ENCODE assay signal across 7 mouse cellular contexts in genomic region chr5:118458727-118459390, GRCm38 (mm10).
DNase-seq lines count a peak whose midpoint lies in the region; ATAC-seq and TF ChIP-seq lines count a peak whose summit lies in the region.

No protein-coding gene starts in this region.

- peak overlapping the region; percentile 83 for H3K4me2 ChIP-seq in heart, embryonic 12.5 days
- H3K4me2 ChIP-seq in kidney, embryonic 15.5 days, result peak overlapping the region; percentile 66
- H3K4me2 ChIP-seq in midbrain, postnatal 0 days (ENCODE audit: low read depth, low read length, poor library complexity, severe bottlenecking), result peak overlapping the region; percentile 45

- H3K27me3 ChIP-seq in heart, embryonic 12.5 days (replicated peaks), result no peaks in the 10 kb centered on the region; the same call in 1 of the 2 replicates
- H3K27me3 ChIP-seq in kidney, embryonic 15.5 days, result peaks cover 5% of the 10 kb centered on the region; the same call in 1 of the 2 replicates
- H3K27me3 ChIP-seq in liver, adult 2 months (ENCODE audit: control insufficient read depth, insufficient read depth, low read length), result peaks cover 4% of the 10 kb centered on the region
- 0 out of 2 replicates have a peak, but pooled peaks cover 3% of the 10 kb centered on the region for H3K27me3 ChIP-seq in midbrain, postnatal 0 days (ENCODE audit: insufficient read depth, low read length)

- no peaks in the 10 kb centered on the region for H3K36me3 ChIP-seq in heart, embryonic 12.5 days
- no peaks in the 10 kb centered on the region for H3K36me3 ChIP-seq in kidney, embryonic 15.5 days
- H3K36me3 ChIP-seq in liver, adult 2 months (ENCODE audit: control insufficient read depth, insufficient read depth, low read length), result no peaks in the 10 kb centered on the region
- H3K36me3 ChIP-seq in midbrain, postnatal 0 days (ENCODE audit: insufficient read depth, low read length), result no peaks in the 10 kb centered on the region

- H3K4me3 ChIP-seq in heart, embryonic 12.5 days, result peak overlapping the region; percentile 41
- H3K4me3 ChIP-seq in kidney, embryonic 15.5 days (replicated peaks), result peak overlapping the region; percentile 37
- H3K4me3 ChIP-seq in liver, adult 2 months (ENCODE audit: insufficient read depth, low read depth, low read length), result no peak overlapping the region
- peak overlapping the region; percentile 16; the same call in 1 of the 2 replicates for H3K4me3 ChIP-seq in midbrain, postnatal 0 days (ENCODE audit: low read depth, low read length)

- peak overlapping the region; percentile 70; the same call in 1 of the 2 replicates for H3K27ac ChIP-seq in heart, embryonic 12.5 days (ENCODE audit: poor library complexity, severe bottlenecking)
- H3K27ac ChIP-seq in kidney, embryonic 15.5 days, result peak overlapping the region; percentile 83
- H3K27ac ChIP-seq in liver, adult 2 months (replicated peaks; ENCODE audit: insufficient read depth, low read depth, low read length), result no peak overlapping the region
- no peak overlapping the region for H3K27ac ChIP-seq in midbrain, postnatal 0 days (ENCODE audit: low read depth, low read length)

- H3K9me3 ChIP-seq in heart, embryonic 12.5 days (replicated peaks), result no peaks in the 10 kb centered on the region; the same call in 1 of the 2 replicates
- no peaks in the 10 kb centered on the region for H3K9me3 ChIP-seq in kidney, embryonic 15.5 days (replicated peaks)
- H3K9me3 ChIP-seq in midbrain, postnatal 0 days (ENCODE audit: low read length), result no peaks in the 10 kb centered on the region

- peak; percentile 76 for ATAC-seq in heart, embryonic 12.5 days (ENCODE audit: insufficient number of reproducible peaks, low FRiP score)
- ATAC-seq in kidney, embryonic 15.5 days (replicated peaks; ENCODE audit: low FRiP score), result peak; percentile 76
- ATAC-seq in midbrain, postnatal 0 days (ENCODE audit: low FRiP score), result no peak

- no peak for TF ChIP-seq POLR2A in liver, adult 2 months (IDR thresholded peaks at IDR 0.05; ENCODE audit: extremely low read depth, insufficient read depth, low read length)

- peaks cover 21% of the 10 kb centered on the region for H3K4me1 ChIP-seq in heart, embryonic 12.5 days (replicated peaks)
- H3K4me1 ChIP-seq in kidney, embryonic 15.5 days, result peaks cover 23% of the 10 kb centered on the region
- H3K4me1 ChIP-seq in liver, adult 2 months (ENCODE audit: control insufficient read depth, insufficient read depth, low read length), result peaks cover 4% of the 10 kb centered on the region; the same call in 1 of the 2 replicates
- no peaks in the 10 kb centered on the region; the same call in 1 of the 2 replicates for H3K4me1 ChIP-seq in midbrain, postnatal 0 days (ENCODE audit: insufficient read depth, low read length)

- DNase-seq in adrenal gland, adult 2 months, result peak; percentile 90
- DNase-seq in fibroblast of lung, adult 2 months (ENCODE audit: low read depth), result peak; percentile 100
- no peak for DNase-seq in liver, adult 2 months (ENCODE audit: extremely low read depth, low read depth, low spot score)
- DNase-seq in midbrain, postnatal 0 days (ENCODE audit: low spot score), result peak; percentile 59
- DNase-seq in urinary bladder, postnatal 36 days (ENCODE audit: low spot score in 2 of 2), result peak; percentile 73 to 85

- no peak for TF ChIP-seq CTCF in liver, adult 2 months (IDR thresholded peaks at IDR 0.05; ENCODE audit: low read depth, low read length)
- no peak for TF ChIP-seq CTCF in midbrain, postnatal 0 days (IDR thresholded peaks at IDR 0.05)

- H3K79me2 ChIP-seq in liver, adult 2 months (ENCODE audit: control insufficient read depth, insufficient read depth, low read length), result no peaks in the 10 kb centered on the region

- 5% methylated on average over 16 of the region's 16 CpGs for WGBS in heart, embryonic 12.5 days
- 3% methylated on average over 16 of the region's 16 CpGs for WGBS in kidney, embryonic 15.5 days
- 7% methylated on average over 16 of the region's 16 CpGs for WGBS in liver, adult 2 months
- WGBS in midbrain, postnatal 0 days, result 4% methylated on average over 16 of the region's 16 CpGs

- peak overlapping the region; percentile 23 for H3K9ac ChIP-seq in heart, embryonic 12.5 days
- 0 out of 2 replicates have a peak overlapping the region, but pooled peaks have one; percentile 32 for H3K9ac ChIP-seq in kidney, embryonic 15.5 days
- H3K9ac ChIP-seq in liver, adult 2 months (ENCODE audit: low read depth, low read length), result peak overlapping the region; percentile 33; the same call in 1 of the 2 replicates
- no peak overlapping the region for H3K9ac ChIP-seq in midbrain, postnatal 0 days (replicated peaks; ENCODE audit: low read length, poor library complexity, severe bottlenecking)

Comparison
In these comparisons a context has a peak if more than half of its experiments do, and no peak if none do; other contexts are left out.
1. H3K27ac ChIP-seq: peak in heart, embryonic 12.5 days (single experiment) and kidney, embryonic 15.5 days (single experiment); none in liver, adult 2 months (single experiment) and midbrain, postnatal 0 days (single experiment).
2. Peak in every context shown above with its lines, with median percentiles within 50 percentile points of each other: H3K4me2 ChIP-seq.